Mouse (Mus musculus): ENCODE data around the gene Asap2.
"Not testable (repeated sequence)": the region's sequence is repeated elsewhere in the genome, so short reads cannot be mapped to it uniquely, and the experiment has no call there.

Asap2 gene

DNA sequence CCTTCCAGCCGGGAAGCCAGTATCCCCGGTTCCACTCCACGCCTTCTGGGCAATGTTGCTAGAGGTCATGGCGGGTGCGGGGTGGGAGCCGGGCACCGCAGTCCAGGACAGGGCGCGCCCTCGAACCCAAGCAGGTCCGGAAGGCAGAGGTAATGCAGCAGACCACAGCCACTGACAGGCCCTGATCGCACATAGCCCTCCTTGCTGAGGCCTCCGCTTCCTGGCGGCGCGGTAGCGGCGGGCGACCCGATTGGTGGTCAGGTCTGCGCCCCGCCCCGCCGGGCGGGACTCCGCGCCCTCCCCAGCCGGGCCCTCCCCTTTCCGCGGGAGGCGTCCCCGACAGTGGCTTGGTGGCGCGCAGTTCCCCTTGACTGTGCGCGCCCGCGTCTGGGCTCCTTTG lies at the start of gene Asap2:
Gene Asap2, plus strand, starts transcription at position 328 of the 400 bp plus-strand sequence.
- not testable (repeated sequence) for DNase-seq (ENCODE audit: low read depth, low spot score)

DNA sequence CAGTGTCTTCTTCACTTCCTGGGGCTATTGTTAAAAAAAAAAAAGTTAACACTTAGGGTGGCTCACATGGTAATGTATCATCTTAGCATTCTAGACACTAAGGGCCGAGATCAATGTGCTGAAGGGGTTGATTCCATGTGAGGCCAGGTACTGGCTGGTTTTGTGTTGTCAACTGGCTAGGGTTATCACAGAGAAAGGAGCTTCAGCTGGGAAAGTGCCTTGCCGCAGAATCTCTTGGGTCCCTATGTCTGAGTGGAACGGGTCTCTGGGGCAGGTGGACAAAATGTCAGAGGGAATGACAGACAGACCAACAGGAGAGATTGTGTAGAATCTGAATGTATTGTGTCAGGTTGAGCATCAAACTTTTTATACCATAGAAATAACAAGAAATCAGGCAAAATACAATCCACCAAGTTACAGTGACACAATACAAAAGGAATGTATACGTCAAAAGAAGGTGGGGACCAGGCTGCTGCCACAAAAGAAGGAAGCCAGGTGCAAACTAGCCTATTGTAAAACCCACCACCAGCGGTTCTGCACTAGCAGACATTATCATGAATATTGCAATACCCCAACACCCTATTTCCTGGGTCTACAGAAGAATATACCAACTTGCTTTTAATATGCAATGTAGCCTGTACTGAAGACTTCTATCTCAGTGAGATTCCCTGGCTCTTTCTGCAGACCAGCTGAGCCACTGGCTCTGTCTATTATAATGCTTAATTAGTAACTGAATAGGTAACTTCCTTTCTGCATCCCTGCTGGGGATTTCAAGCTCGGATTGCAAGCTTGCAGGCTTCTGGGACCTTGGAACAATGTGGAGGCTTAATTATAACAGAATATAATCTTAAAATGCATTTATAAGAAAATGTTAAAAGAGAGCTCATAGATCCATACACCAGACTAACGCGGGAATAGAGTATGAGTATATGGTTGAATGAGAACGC lies 42.9 kb upstream of the Asap2 start:
- not testable (repeated sequence) for DNase-seq (ENCODE audit: low read depth, low spot score)

DNA sequence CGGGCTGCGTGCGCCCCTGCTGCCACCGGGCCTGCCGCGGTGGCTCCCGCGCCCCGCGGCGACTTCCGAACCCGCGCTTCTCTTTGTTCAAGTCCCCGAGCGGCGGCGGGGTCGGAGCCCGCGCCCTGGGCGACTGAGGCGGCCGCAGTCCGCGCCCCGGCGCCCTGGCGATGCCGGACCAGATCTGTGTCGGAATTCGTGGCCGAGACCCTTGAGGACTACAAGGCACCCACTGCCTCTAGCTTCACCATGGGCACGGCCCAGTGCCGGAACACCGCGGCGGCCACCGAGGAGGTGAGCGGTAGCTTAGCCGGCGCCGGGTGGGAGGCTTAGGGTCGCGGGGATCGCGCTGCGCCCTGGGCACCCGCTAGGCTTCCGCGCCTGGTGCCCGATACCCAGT lies 320 bp downstream of the Asap2 start:
- DNase-seq (ENCODE audit: low read depth, low spot score), result not testable (repeated sequence)

DNA sequence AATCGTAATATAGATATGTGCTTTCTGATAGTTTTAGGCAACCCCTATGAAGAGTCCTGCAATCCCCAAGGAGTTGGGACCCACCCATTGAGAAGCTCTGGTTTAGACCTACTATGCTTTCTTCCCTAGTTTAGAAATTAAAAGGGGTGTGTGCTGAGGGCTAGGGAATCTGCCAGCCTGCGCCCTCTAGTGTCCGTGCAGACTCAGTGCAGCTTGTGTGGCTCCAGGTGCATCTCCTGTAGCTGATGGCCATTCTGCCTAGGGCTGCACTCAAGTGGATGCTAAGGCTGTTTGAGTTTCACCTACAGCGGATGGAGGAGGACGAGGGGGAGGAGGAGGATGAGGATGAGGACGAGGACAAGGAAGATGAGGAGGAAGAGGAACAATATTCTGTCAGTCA lies 40.6 kb downstream of the Asap2 start:
- not testable (repeated sequence) for DNase-seq (ENCODE audit: low read depth, low spot score)

DNA sequence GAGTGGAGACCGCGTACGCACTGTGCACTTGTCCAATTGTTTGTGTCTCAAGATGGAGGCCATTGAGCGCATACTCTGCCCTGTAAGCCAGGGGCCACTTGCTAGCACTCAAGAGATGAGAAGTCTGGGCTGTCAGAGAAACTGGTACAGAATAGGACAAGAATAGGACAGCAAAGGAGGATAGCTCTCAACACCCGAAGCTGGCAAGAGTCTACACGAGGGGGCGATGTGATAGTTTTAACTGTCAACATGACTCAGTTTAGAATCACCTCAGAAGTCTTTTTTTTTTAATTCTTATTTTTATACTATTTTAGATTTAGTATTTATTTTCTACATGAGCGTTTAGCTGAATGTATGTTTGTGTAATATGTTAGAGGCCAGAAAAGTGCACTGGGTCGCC lies 56.5 kb downstream of the Asap2 start:
- DNase-seq (ENCODE audit: low read depth, low spot score), result not testable (repeated sequence)

DNA sequence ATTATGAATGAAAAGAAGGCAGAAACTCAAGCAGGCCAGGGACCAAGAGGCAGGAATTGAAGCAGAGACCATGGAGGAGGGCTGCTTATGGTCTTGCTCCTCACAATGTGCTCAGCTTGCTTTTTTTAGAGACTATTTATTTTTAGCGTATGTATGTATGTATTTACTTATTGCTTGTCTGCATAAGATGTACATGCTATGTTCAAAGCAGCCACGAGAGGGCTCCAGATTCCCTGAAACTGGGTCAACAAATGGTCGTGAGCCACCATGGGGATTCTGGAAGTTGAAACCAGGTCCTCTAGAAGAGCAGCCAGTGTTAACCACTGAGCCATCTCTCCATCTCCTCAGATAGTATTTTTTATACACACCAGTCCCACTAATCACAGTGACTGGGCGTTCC lies 85.5 kb downstream of the Asap2 start:
- DNase-seq (ENCODE audit: low read depth, low spot score), result peak; percentile 5

DNA sequence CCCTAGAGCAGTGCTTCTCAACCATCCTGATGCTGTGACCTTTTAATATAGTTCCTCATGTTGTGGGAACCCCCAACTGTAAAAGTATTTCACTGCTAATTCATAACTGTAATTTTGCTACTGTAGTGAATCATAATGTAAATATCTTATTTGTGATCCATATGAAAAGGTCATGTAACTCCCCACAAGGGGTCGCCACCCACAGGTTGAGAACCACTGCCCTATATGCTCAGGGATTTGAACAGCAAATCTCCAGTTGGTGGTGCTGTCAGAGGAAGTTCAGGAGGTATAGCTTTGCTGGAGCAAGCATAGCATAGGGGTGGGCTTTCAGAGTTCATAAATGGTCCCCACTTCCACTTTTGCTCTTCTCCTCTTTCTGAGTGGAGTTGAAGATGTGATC lies 99.9 kb downstream of the Asap2 start:
- DNase-seq (ENCODE audit: low read depth, low spot score), result not testable (repeated sequence)

DNA sequence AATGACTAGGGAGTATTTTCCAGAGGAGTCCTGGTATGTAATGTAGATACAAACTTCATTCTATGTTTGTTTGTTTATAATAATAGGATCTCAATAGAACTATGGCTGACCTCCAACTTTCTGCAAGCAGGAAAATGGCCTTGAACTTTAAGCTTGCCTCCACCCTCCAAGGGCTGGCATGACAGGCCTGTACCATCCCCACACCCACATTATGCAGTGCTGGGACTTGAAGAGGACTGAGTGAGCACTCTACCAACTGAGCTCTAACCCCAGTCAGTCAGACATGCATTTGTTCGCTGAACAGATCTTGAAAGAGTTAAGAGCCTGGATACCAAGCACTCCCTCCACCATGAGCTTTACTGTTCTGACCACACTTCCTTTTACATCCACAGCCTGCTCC lies 102.2 kb downstream of the Asap2 start:
- not testable (repeated sequence) for DNase-seq (ENCODE audit: low read depth, low spot score)

DNA sequence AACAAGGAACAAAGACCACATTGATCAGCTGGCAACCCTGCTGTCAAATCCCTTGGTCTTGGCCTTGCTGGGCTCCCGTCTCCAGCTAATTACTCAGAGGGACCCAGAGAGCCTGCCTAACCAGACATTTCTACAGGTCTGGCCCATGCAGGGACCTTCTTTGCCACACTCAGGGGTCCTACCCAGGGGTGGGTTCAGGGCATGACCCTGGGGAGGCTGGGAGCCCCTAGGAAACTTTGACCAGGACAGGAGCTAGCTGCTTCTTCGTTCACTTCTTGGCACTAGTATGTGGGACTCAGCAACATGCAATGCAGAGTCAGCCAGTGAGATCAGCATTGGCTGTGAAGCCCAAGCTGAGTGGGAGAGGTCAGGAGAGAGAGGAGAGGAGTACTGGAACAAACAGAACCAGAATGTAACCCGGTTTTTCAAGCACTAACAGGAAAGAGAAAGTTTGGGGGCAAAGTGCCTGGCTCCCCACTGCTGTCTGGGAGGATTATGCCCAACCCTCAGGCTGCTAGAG lies 107.6 kb downstream of the Asap2 start:
- not testable (repeated sequence) for DNase-seq (ENCODE audit: low read depth, low spot score)

DNA sequence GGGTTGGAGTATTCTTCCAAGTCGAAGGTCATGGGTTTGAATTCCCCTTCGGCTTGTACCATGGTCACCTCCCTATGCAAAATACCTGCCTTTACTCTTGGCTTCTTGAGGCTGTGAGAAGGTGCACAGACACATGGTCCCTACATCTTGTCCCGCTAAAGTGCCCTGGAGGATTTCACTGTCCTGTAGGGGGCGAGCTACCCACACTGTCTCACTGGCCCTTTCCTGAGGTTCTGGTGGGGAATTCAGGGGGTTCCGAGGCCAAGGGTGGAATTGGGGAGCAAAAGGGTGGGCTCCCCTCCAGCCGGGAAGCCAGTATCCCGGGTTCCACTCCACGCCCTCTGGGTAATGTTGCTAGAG lies 120.8 kb downstream of the Asap2 start:
- not testable (repeated sequence) for DNase-seq (ENCODE audit: low read depth, low spot score)

DNA sequence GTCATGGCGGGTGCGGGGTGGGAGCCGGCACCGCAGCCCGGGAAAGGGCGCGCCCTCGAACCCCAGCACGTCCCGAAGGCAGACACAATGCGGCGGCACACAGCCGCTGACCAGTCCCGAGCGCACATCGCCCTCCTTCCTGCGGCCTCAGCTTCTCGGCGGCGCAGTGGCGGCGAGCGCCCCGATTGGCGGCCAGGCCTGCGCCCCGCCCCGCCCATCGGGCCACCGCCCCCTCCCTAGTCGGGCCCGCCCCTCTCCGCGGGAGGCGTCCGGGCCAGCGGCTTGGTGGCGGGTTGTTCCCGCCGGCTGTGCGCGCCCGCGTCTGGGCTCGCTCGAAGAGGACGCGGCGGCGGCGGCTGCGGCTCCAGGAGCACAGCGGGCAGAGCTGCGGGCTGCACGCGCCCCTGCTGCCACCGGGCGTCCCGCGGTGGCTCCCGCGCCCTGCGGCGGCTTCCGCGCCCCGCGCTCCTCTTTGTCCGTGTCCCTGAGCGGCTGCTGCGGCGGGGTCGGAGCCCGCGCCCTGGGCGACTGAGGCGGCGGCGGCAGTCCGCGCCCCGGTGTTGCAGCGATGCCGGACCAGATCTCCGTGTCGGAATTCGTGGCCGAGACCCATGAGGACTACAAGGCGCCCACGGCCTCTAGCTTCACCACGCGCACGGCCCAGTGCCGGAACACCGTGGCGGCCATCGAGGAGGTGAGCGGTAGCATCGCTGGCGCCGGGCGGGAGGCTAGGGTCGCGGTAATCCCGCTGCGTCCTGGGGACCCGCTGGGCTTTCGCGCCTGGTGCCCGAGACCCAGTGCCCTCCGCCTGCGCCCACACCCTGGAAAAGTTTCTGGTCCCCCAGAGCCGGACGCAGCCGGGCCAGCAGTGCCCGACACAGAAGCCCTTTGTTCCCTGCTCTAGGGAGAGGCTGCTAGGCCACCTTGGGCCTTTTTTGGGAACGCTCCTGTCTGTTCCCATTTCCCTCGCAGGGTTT lies 121.5 kb downstream of the Asap2 start:
- DNase-seq (ENCODE audit: low read depth, low spot score), result peak; percentile 60

DNA sequence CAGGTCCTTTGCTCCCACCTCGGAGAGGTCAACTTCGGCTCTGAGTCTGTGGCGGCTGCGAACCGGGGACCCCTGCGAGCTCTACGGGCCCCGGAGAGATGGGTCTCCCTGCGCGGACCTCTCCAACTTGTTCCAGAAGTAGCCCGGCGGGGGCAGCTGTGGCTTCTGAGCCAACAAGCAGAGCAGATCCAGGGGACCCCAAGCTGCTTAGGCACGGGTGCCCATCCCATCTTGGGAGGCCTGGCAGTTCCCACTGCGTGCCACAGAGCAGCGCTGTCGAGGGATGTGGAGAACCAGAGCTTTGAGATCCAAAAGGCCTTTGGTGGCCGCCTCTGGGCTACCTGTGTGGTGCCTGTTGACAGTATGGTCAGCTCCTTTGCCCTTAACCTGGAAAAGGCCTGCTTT lies 122.2 kb downstream of the Asap2 start:
- DNase-seq (ENCODE audit: low read depth, low spot score), result no peak

DNA sequence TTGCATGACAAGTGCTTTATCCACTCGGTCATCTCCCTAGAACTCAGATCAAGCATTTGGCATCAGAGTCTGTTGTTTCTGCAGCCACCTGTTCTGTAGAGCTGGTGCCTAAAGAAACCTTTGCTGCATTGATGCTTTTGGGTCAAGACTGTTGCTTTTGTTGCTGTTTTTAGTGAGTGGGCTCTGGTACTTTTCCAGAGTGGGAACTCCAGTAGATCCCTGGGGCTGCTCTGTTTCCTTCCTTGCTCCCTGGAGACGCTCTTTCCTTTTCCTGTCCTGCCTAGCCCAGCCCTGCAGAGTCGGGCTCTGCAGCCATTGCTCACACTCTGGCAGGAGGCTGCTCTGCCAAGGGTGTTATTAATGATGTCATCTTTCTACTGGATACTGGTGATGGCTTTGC lies 129.2 kb downstream of the Asap2 start:
- no peak for DNase-seq (ENCODE audit: low read depth, low spot score)

DNA sequence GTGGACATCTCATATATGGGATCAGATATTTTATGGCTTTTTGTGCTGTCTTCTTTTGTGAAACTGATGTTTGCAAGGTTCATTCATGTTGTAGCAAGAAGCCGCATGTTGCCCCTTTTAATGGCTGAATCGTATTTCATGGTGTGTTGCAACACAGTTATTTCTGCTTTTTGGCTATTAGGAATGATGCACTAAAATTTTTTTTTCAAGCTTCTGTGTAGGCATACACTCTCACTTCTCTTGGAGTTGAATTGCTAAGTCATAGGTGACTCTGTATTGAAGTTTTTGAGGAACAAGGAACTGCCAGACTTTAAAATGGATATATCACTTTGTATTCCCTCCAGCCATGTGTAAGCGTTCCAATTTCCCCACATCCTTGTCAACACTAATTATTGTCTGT lies 132.6 kb downstream of the Asap2 start:
- no peak for DNase-seq (ENCODE audit: low read depth, low spot score)

DNA sequence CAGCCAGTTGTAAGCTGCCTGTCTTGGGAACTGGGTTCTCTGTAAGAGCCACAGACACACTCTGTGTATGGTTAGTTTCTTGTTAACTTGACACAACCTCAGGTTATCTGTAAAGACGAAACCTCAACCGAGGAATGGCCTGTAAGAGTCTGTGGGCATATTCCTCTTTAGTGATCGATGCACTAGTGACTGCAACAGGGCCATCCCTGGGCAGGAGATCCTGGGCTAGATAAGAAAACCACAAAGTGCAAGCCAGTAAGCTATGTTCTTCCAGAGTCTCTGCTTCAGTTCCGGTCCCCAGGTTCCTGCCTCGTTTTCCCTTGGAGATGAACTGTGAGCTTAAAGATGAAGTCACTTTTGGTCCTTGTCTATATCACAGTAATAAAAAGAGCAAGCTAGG lies 133.4 kb downstream of the Asap2 start:
- DNase-seq (ENCODE audit: low read depth, low spot score), result no peak

DNA sequence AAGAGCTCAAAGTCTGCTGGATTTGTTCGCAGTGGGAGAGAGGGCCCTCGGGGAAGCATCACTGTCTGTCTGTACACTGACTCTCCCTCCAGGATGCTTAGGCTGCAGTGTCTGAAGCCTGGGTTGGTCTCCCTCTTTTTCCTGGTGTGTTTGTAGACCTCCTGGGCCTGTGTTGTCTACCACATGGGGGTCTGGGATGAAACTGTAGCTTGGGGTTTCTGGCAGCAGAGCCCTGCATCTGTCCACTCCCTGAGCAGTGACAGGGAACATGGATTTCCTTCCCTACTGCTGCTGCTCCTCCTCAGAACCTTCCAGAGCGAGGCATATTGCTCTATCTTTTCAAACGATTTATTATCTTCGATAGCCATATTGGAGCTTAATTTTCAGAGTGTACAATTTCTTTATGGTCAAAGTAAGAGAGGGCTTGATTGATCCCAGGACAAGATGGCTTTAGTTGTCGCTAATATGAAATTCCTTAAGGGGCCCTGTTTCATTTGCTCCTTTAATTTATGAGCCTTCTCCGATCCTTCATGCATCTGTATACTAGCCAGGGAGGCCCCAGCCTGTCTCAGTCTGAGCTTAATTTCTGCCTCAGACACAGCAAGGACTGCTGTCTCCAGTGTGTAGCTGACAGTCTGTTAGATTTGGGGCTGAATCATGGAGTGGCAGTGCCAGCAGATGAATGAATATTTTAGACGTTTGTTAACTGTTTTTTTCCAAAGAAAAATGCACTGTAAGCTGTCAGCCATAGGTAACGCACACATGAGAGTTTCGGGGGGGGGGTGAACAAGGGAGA lies 135.6 kb downstream of the Asap2 start:
- DNase-seq (ENCODE audit: low read depth, low spot score), result no peak

DNA sequence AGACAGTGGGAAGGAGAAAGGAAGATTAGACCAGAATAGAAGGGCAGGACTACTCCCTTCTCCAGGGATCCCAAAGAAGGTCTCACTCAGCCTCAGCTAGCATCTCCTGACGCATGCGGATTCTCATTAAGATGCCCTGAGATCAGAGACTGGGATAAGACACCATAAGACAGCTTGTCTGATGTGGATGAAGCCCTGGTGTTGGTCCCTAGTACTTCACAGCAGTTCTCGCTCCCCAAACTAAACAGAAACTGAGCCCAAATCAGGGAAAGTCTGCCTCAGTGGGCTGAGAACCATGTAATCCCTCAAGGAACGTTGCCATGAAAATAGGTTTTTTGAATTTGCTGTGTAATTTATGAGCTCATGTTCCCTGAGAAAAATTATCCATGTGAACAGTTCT lies 136.3 kb downstream of the Asap2 start:
- DNase-seq (ENCODE audit: low read depth, low spot score), result no peak

DNA sequence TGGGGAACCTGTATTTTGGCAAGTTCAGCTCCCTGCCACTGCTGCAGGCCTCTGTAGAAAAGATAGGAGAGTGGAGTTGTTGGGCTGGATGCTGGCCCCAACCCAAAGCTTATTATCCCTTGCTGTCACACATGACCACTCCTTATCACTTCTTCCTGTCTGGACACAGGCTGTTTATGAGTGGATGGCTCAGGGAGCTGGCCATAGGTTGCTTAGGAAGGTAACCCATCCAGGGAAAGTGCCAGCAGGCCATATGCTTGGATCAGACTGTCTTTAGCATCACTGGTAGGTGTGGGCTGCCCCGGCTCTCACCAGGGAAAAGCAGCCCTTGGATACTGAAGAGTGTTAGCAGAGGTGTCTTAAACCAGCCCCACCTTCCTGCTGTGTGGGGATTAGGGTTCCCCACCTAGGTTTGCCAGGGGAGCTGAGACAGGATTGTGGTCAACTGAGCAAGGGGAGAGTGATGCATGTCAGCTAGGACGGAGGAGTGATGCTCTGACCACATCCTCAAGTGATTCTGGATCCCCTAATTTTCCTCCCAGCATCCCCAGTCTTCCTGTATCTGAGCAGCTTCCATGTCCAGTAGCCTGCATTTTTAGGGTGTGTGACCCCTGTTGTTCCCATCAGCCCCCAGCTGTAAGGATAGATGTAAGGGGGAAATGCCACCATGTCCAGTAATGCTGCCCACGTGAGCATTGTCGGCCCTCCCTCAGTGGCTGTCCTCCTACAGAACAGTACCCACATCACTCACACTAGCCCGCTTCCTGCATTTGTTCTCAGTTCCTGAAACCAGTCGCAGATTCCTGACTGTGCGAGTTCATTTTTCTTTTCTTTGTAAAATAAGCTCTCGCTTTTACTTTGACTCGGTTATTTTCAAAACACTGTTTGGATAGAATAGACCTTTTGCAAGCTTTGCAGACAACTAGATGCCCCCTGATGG lies 138.9 kb downstream of the Asap2 start:
- no peak for DNase-seq (ENCODE audit: low read depth, low spot score)

DNA sequence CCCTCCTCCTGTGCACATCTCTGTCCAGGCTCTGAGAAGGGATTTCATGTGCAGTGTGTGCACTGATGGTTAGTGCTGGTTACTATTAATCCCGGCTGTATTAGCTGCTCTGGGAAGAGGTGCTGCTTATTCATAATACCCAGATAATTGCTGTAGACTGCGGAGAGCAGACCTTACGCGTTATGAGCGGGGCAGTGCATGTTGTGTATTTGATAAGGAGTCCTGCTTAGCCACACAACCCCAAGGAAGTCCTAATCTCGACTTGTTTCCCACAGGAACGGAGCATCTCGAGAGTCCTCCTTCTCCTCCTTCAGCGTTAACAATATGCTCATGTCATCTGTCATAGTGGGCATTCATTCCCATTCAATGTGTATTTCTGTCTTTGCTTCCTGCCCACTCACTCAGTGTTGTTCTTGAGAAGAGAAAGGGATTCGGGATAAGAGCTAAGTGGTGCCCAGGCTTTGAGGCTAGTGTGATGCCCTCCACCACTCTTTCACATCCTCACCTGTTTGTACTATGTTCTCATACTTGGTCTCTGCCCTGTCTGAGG lies 140.1 kb downstream of the Asap2 start:
- no peak for DNase-seq (ENCODE audit: low read depth, low spot score)

DNA sequence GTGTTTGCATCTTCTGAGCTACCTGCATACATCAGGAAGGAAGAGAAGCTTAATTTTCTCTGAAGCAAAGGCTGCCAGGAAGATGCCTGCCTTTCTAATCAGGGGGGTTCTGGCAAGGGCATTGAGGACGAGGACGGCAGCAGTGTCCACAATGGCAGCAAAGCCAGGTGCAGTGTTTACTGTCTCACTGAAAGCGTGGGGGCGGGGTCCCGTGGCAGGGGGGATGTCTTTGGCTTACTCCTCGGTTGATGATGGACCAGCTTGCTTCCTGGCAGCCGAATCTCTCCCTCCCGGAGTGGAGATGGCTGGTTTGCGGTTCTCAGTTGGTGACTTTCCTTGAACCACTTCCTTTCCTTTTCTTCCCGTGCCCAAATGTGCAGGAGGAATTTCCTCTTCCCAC lies 142.3 kb downstream of the Asap2 start:
- DNase-seq (ENCODE audit: low read depth, low spot score), result no peak

All from skeletal muscle tissue, adult 2 months (tissue).